Mouse (Mus musculus) adrenal gland (tissue): ENCODE measurements around the gene Nop56.

Experiments used
- intact Hi-C: fragments of 180-260 bp; cut with DNase I; formaldehyde crosslinking; loops from one replicate; pipeline ENCODE4 v1.15.1; 2025

Nop56 gene

DNA sequence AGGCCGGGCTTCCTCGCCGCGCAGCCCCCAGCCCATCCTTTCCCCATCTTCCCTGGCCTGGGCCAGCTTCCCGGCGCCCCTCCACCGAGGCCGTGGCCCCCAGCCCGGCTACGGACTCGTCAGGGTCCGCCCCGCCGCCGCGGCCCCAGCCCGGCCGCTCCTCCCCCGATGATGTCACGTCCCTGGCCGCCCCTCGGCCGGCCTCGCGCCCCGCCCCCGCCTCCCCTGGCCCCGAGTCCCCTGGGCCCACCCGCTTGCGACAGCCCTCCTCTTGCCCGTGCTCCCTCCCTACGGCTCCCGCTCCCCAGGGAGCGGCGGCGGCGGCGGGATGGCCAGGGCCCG is 20.7 kb downstream of the Nop56 start, which contains the start of gene Ebf4:
Ebf4 (plus strand) TSS at position 234 of the 342 bp plus-strand sequence.
- intact Hi-C loops, result loop anchor here (5.0 kb wide), 1 partner anchor 117 kb away; no protein-coding TSS in a partner anchor

DNA sequence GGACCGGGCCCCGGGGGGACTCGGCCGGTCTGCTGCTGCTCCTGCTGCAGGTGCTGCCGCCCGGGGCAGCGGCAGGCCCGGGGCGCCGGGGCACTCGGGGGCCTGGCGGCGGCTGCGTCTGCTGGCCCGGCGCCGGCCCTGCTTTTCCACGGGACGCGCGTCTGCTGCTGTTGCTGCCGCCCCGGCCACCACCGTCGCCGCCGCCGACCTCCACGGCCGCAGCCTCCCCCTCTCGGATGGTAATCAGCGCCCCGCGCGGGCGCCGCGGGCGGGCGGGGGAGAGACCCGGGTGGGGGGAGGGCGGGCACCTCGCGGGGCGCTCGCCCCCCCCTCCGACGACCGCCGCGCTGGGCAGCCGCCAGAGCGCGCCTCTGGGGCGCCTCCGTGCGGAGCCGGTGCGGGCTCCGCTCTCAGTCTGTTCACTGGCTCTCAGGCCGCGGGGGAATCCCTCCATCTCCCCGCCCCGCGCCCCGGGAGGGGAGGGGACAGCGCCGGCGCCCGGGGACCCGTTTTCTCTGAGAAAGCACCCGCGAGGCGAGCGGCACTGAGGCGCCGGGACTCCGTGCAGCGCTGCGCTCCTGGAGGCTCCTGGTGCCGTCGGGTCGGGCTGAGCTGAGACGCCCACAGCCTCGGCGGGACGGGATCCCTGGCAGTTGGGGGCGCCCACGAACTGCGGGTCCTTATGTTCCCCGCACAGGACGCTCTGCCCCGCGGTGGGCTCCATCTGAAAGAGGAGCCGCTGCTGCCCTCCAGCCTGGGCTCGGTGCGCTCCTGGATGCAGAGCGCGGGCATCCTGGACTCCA is 21.3 kb downstream of the Nop56 start:
- intact Hi-C loops, result no loop called here

DNA sequence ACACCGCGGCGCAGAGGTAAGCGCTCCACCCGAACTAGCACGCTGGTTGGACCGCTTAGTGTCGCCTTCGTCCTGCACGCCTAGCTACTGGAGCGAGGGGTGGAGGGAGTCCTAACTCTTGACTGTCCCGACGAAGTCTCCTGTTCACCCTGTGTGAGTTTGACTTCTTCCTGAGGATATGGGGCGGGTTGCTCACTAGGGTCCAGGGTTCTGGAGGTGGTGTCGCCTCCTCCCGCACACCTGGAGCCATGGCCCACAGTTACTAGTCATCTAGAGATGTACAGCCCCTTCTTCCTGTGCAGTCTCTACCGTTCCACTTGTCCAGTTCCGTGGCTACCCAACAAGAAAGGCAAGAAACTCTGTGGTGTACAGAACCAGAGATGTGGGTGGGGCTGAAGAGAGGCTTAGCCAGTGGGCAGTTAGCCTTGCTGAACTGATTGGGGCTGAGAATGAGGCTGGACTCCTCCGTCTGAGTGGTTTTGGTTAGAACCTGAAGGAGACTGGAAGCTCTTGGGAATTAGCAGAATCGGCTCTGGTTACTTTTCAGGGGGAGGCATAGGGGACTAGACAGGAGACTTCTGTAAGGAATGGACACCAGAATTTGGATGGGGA is 22.0 kb downstream of the Nop56 start:
- intact Hi-C loops, result no loop called here

DNA sequence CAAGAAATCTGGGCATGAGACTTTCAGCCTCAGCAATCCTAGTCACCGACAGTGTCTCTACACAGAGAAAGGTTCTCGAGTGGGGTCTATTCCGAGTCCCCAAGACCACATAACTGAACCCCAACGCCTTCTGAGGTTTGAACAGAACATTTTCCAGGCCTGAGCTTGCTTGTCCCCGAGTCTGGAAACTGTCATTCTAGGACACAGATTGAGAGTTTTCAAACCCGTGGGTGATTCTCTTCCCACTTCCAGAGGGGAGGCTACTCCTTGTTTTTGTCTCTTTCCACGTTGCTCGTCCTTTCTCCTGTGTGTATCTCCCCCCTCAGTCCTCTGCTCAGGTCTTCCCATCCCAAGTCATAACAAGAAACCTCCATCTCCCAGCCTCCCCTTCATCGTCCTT is 23.4 kb downstream of the Nop56 start:
- intact Hi-C loops, result no loop called here

DNA sequence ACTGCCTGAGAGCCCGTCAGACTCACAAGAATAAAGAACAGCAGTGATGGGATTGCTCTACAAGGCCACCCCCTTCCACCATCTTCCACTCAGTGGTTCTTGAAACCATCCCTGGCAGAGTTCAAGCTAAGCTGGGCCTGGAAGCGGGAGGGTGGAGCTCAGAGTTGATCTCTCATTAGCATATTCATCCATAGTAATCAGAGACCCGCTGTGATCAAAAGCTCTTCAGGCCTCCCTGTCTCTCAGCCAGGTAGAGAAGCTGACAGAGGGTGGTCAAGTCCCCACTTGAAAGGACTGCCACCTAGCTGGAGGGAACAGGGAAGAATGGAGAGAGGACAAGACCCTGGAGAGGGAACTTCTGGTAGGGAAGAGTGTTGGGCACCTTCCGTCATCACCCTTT is 28.8 kb downstream of the Nop56 start:
- intact Hi-C loops, result no loop called here

DNA sequence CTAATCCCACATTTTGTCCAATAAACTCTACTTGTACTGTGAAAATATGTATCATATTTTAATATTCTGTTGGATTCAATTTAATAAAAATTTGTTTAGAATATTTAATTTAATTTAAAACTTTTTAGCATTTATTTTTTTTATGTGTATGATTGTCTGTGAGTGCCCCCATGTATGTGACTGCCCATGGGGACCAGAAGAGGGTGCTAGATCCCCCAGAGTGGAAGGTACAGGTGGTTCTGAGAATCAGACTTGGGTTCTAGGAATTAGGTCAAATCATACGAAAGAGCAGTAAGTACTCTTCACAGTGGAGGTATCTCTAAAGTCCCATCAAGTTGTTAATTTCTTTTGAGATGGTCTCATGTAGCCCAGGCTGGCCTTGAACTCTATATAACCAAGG is 52.8 kb downstream of the Nop56 start:
- intact Hi-C loops, result loop anchor here (5.0 kb wide), 1 partner anchor 235 kb away; no protein-coding TSS in a partner anchor
